Mouse (Mus musculus): ENCODE measurements at regions not wholly inside any gene's neighbourhood (a gene's known extent, or its start where the extent isn't known, plus 50 kb on each side); places are given as distances from the start of the nearest gene placed in this dataset.

GRCm38 (mm10) chr16:84581166-84581565, 66.2 kb downstream of the A730009L09Rik start:
- no peak for DNase-seq (ENCODE audit: low read depth, low spot score)

GRCm38 (mm10) chr16:84583323-84583722, 68.4 kb downstream of the A730009L09Rik start:
- DNase-seq (ENCODE audit: low read depth, low spot score): peak; percentile 41

DNA sequence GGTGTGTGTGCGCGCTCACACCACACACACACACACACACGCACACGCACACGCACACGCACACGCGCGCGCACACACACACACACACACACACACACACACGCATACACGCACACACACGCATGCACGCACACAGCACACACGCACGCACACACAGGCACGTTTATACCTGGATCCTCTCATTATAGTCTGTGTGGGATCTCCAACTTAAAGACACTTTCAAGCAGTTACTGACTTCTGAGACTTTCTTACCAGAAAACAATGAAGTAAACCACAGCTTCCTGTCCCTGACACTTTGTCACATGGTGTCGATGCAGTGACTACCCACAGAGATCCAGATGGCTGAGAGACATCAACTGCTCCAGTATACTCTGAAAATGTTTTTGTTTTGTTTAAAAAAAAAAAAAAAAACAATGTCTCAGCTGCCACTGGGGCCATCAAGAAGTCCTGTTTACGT, 68.9 kb downstream of the A730009L09Rik start:
- DNase-seq (ENCODE audit: low read depth, low spot score): peak; percentile 9

DNA sequence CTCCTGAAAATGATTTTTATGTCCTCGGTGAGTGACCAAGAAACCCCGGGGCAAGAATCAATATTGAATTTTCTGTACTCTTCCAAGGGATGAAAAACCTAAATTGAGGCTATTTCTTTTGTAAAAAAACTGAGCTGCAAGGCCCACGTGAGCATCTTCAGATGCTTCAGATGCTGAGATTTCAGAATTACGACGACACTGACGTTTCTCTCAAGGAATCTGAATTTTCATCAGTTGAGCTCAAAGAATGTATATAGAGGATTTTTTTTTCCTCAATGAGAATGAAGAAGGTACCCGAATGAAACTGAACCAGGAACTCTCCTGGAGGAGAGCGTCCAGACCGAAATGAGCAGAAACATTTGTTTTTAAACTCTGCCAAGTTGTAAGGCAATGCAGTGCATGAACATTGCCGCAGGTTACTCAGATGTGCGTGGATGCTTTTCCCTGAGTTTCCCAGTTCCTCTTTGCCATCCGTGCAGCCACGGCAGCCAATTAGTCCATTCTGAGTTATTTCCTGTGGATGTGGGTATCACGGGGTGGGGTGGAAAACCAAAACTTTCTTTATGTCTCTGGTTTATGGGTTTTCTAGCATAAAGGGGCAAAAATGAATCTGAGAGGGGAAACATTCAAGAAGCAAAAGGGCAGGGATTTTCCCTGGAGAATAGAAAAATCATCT, 69.9 kb downstream of the A730009L09Rik start:
- DNase-seq (ENCODE audit: low read depth, low spot score): no peak

- DNase-seq (ENCODE audit: low read depth, low spot score): no peak
Observed at GRCm38 (mm10) chr16:84592978-84593377, 78.1 kb downstream of the A730009L09Rik start.

GRCm38 (mm10) chr16:84602969-84603368, 88.0 kb downstream of the A730009L09Rik start:
- DNase-seq (ENCODE audit: low read depth, low spot score): no peak

DNA sequence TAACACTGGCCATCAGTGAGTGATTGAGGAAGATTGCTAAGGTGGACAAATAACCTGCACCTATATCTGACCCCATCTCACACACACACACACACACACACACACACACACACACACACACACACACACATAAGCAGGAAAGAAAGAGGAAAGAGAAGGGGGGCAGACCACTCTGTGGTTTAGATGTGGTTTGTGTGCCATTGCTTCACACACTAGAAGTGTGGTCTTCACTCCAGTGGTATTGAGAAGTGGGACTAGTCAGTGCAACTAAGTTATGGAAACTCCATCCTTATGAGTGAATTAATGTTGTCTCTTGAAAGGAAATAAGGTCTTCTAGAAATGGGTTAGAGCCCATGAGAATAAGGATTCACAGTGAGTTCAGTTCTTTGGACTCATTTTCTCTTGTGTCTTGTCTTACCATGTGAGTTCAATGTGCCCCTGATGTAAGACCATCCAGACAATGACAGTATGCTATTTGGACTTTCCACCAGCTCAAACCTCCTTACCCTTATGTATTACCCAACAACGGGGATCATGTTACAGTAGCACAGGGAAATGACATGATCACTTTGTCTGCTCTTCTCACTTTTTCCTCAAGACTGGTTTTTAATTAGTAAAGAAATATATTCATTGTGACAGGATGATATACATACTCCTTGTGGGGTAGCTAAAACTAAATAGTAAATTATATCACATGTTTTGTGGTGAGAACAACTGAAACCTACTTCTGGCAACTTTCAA, 88.7 kb downstream of the A730009L09Rik start:
- no peak for DNase-seq (ENCODE audit: low read depth, low spot score)

GRCm38 (mm10) chr16:84604272-84604975, 89.5 kb downstream of the A730009L09Rik start:
- no peak for DNase-seq (ENCODE audit: low read depth, low spot score)

DNA sequence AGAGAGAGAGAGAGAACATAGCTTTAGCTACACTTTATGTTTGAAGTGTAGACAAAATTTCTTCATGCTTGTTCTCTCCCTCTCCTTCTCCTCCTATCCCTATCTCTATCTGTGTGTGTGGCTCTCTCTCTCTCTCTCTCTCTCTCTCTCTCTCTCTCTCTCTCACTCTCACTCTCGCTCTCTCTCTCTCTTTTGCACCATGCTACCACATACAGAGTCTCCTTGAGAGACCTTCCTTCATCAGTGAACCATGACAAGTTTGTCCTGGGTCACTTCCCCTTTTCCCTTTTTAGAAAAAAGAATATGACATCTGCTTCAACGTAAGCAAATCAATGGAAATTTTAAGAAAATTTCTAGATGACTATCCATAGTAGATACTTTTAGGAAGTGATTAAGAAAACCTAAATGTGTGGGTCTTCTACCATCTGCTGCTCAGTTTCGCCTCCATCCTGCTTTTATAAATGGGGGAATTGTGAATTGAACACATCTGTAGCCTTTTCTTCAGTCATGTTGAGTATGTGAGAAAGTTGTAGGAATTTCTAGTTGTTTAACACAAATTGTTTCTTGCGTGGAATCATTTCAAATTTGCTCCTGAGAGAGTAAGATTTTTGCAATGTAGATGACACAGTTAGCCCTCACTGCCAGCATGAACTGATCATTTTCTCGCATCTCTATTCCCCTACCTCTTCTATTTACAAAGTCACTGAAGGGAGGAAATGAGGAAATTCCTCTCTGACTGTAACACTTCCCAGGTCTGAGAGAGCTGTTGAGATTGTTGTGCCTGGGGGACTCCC, 91.3 kb downstream of the A730009L09Rik start:
- DNase-seq (ENCODE audit: low read depth, low spot score): no peak

GRCm38 (mm10) chr16:84606804-84607095, 91.8 kb downstream of the A730009L09Rik start:
- no peak for DNase-seq (ENCODE audit: low read depth, low spot score)

DNA sequence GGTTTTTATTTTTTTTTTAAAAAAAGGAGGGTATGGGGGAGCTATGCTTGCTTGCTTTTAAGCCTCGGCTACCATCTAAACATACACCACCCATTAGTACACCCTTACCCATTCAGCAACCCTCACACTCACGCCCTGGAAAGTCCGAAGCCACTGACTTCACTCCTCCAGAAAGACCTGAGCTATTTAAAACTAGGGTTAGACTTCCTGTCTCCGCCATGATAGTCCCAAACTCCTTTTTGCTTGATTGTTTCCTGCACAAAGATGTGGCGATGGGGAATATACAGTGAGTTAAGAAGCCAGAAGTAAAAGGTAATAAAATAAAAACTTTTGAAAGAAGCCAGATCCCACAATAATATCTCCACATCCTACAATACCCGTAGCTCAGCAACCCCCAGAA, 92.6 kb downstream of the A730009L09Rik start:
- no peak for DNase-seq (ENCODE audit: low read depth, low spot score)

GRCm38 (mm10) chr16:84615683-84616082, 100.8 kb downstream of the A730009L09Rik start:
- DNase-seq (ENCODE audit: low read depth, low spot score): no peak

- no peak for DNase-seq (ENCODE audit: low read depth, low spot score)
Observed at GRCm38 (mm10) chr16:84616132-84616531, 101.2 kb downstream of the A730009L09Rik start.

GRCm38 (mm10) chr16:84618379-84618778, 103.5 kb downstream of the A730009L09Rik start:
- DNase-seq (ENCODE audit: low read depth, low spot score): no peak

- no peak for DNase-seq (ENCODE audit: low read depth, low spot score)
Observed at GRCm38 (mm10) chr16:84619876-84620275, 105.0 kb downstream of the A730009L09Rik start.

- no peak for DNase-seq (ENCODE audit: low read depth, low spot score)
Observed at GRCm38 (mm10) chr16:84620861-84621260, 105.9 kb downstream of the A730009L09Rik start.

- no peak for DNase-seq (ENCODE audit: low read depth, low spot score)
Observed at GRCm38 (mm10) chr16:84621300-84622031, 106.5 kb downstream of the A730009L09Rik start.

DNA sequence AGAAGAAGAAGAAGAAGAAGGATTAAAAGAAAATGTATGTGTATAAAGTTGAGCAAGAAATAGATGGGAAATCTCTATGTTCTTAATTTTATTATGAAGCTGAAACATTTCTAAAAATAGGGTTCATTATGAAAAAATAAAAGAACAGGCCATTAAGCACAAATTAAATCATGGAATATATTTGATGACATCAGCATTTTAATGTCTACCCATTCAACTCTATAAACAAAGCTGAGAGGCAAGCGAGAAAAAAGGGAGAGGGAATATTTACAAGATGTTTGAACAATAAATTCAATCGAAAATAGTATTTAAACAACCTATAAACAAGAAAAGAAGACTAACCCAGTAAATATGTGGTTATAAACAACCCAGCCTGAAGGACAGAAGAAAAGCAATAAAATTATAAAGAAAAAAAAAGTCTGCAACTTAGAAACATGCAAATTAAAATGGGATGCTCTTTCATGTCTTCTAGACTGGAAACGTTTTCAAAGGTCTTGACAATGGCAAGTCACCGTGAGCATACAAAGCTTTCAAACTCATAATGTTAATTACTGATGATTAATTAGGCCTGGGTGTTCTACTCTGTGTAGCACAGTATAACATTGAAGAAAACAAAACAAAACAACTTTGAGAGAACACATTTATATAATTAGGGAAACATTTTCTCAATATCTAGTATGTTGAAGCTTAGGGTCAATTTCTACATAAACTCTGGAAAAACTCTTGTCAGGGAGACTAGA, 108.6 kb downstream of the A730009L09Rik start:
- DNase-seq (ENCODE audit: low read depth, low spot score): no peak

DNA sequence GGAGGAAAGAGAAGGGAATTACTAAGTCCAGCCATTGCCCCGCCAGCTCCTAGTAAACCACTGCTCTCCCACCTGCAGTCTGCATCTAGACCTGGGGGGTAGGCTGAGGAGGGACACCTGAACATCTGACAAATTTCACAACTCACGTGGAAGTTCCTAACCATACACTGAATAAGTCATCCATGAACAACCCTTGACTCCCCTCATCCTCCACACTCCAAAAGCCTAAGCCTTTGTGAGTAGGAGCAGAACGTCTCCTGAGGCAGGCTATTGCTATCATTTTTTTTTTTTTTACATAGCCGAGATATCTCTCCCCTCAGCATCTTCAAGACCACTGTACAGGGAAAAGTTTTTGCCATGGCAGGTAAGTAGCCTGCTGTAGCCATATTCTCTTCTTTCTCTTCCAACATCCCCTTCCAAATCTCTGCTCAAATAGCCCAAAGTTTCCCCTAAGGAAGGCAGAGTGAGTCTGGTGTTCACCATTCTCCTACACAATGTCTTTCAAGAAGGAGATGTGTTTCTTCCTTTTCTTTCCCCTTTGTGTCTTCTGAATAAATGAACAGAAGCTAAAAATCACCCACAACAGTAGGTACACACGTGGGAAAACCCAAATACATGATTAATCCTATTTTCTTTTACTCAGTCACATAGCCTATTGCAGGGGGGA, 109.7 kb downstream of the A730009L09Rik start:
- no peak for DNase-seq (ENCODE audit: low read depth, low spot score)

Data from R1 (cell line).